Mouse (Mus musculus) erythroblast, embryonic 14.5 days (primary cell): ENCODE measurements at regions not wholly inside any gene's neighbourhood (a gene's known extent, or its start where the extent isn't known, plus 50 kb on each side); places are given as distances from the start of the nearest gene placed in this dataset.

ENCODE experiments used
- GATA1 ChIP-seq: IDR thresholded peaks from 2 replicates; pipeline ENCODE4 v1.6.1; 2012; ENCODE audit warnings: low read length, inconsistent platforms, mixed read lengths
- TAL1 ChIP-seq: IDR thresholded peaks from 3 replicates; pipeline ENCODE4 v1.6.1; 2012; ENCODE audit warnings: low read length, inconsistent platforms, mixed read lengths

GRCm38 (mm10) chr5:101013844-101014243 is 168.3 kb downstream of the Gpat3 start:
- TF ChIP-seq TAL1 (no peak), GATA1 (no peak)
